Mouse (Mus musculus) C2C12 (cell line): ENCODE measurements around the gene Serpina9. TPM values are rescaled to one million over a fixed set of nuclear protein-coding genes. Genes with fewer than 3 reads are reported as not detected.

ENCODE experiments used
- H3K27me3 ChIP-seq: one replicate; pipeline ENCODE4 v1.6.1; 2011; ENCODE audit not compliant: control insufficient read depth, insufficient read depth, insufficient read length
- H3K36me3 ChIP-seq: one replicate; pipeline ENCODE4 v1.6.1; 2011; ENCODE audit not compliant: control insufficient read depth, insufficient read depth
- H3K4me3 ChIP-seq: one replicate; pipeline ENCODE4 v1.5.1; 2011; ENCODE audit warnings: mild to moderate bottlenecking, control low read depth; ENCODE audit not compliant: poor library complexity, insufficient read depth, severe bottlenecking
- H3K79me2 ChIP-seq: one replicate; pipeline ENCODE4 v1.6.1; 2011; ENCODE audit not compliant: control insufficient read depth, insufficient read depth
- H3K79me3 ChIP-seq: one replicate; pipeline ENCODE4 v1.6.1; 2011; ENCODE audit warnings: low read depth, control low read depth
- H3ac ChIP-seq: one replicate; pipeline ENCODE3; 2011; ENCODE audit warnings: low read depth; ENCODE audit not compliant: control insufficient read depth, insufficient read length
- CEBPB ChIP-seq: IDR thresholded peaks from one replicate; pipeline ENCODE4 v1.6.1; 2011; ENCODE audit warnings: low read depth, mild to moderate bottlenecking, control low read depth, moderate library complexity
- CTCF ChIP-seq: IDR thresholded peaks from one replicate; pipeline ENCODE4 v1.5.1; 2011; ENCODE audit not compliant: control insufficient read depth, insufficient read depth, insufficient read length
- FOSL1 ChIP-seq: IDR thresholded peaks from one replicate; pipeline ENCODE4 v1.8.0; 2011; ENCODE audit warnings: mild to moderate bottlenecking, low read length; ENCODE audit not compliant: poor library complexity, insufficient read depth, severe bottlenecking
- MAX ChIP-seq: IDR thresholded peaks from one replicate; pipeline ENCODE4 v1.6.1; 2011; ENCODE audit warnings: mild to moderate bottlenecking, control low read depth
- MYOD1 ChIP-seq: IDR thresholded peaks from one replicate; pipeline ENCODE4 v1.6.1; 2011; ENCODE audit warnings: low read depth; ENCODE audit not compliant: control insufficient read depth, insufficient read length
- MYOG ChIP-seq: IDR thresholded peaks from one replicate; pipeline ENCODE4 v1.6.1; 2011; ENCODE audit not compliant: control insufficient read depth, insufficient read length; ENCODE audit errors: extremely low read depth
- USF1 ChIP-seq: IDR thresholded peaks from one replicate; pipeline ENCODE4 v1.6.1; 2011; ENCODE audit warnings: low read depth, mild to moderate bottlenecking, control low read depth, moderate library complexity
- polyA plus RNA-seq: library from polyadenylated mRNA; unstranded; fragments of >200 nt; fragmentation: generic; extraction: Trizol; gene quantifications from one replicate; pipeline ENCODE4 v1.2.1, GENCODE M21; 2012; ENCODE audit warnings: missing spikeins

Gene Serpina9
- polyA plus RNA-seq, 1 experiment, result 0.01 TPM

DNA sequence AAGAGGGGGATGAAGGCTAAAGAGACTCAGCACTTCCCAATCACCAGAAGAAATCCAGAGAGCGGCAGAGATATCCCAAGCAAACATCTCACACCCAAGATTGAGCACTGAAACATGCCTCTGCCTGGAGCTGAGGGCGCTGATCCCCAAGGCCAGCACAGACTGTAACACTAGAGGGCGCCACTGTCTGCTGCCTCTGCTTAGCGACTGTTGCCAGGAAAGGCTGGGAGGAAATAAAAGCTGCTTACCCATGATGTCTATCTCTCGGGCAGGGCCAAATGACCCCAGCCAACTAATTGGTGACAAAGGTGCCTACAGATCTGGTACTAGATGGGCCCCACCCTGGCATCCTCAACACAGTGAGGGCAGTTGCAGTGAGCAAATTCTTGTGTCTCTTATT, 35.7 kb downstream of the Serpina9 start:
- no peak overlapping the region for H3K4me3 ChIP-seq
- H3K79me3 ChIP-seq, result no peaks in the 10 kb centered on the region
- peaks cover 9% of the 10 kb centered on the region for H3K27me3 ChIP-seq
- no peak overlapping the region for H3ac ChIP-seq
- H3K79me2 ChIP-seq, result no peaks in the 10 kb centered on the region
- H3K36me3 ChIP-seq, result no peaks in the 10 kb centered on the region
- TF ChIP-seq CTCF (peak; percentile 58), MAX (no peak)

GRCm38 (mm10) chr12:103977060-103977459, 36.5 kb downstream of the Serpina9 start:
- H3ac ChIP-seq, result no peak overlapping the region
- peaks cover 9% of the 10 kb centered on the region for H3K27me3 ChIP-seq
- no peaks in the 10 kb centered on the region for H3K36me3 ChIP-seq
- no peak overlapping the region for H3K4me3 ChIP-seq
- TF ChIP-seq MAX, result no peak
- no peak for TF ChIP-seq FOSL1
- no peak for TF ChIP-seq USF1
- no peak for TF ChIP-seq MYOG
- no peak for TF ChIP-seq MYOD1
- no peak for TF ChIP-seq CTCF
- TF ChIP-seq CEBPB, result no peak
- H3K79me3 ChIP-seq, result no peaks in the 10 kb centered on the region
- H3K79me2 ChIP-seq, result no peaks in the 10 kb centered on the region

- Histone ChIP-seq H3K27me3 (no peaks in the 10 kb centered on the region), H3K79me3 (no peaks in the 10 kb centered on the region), H3K79me2 (no peaks in the 10 kb centered on the region), H3K4me3 (no peak overlapping the region), H3K36me3 (no peaks in the 10 kb centered on the region), H3ac (no peak overlapping the region)
- TF ChIP-seq CEBPB, result no peak
- no peak for TF ChIP-seq MAX
- TF ChIP-seq FOSL1, result no peak
- no peak for TF ChIP-seq MYOG
- no peak for TF ChIP-seq CTCF
- TF ChIP-seq MYOD1, result no peak
- no peak for TF ChIP-seq USF1
These were observed 42.5 kb downstream of the Serpina9 start for GRCm38 (mm10) chr12:103971080-103971479.

- H3K27me3 ChIP-seq, result no peaks in the 10 kb centered on the region
- H3K79me2 ChIP-seq, result no peaks in the 10 kb centered on the region
- no peaks in the 10 kb centered on the region for H3K36me3 ChIP-seq
- H3ac ChIP-seq, result no peak overlapping the region
- no peaks in the 10 kb centered on the region for H3K79me3 ChIP-seq
- no peak for TF ChIP-seq CTCF
- TF ChIP-seq MYOD1, result no peak
- TF ChIP-seq MAX, result no peak
- no peak for TF ChIP-seq USF1
- TF ChIP-seq FOSL1, result no peak
- TF ChIP-seq MYOG, result no peak
- no peak for TF ChIP-seq CEBPB
- no peak overlapping the region for H3K4me3 ChIP-seq
These were observed 43.9 kb downstream of the Serpina9 start for GRCm38 (mm10) chr12:103969577-103970116.

DNA sequence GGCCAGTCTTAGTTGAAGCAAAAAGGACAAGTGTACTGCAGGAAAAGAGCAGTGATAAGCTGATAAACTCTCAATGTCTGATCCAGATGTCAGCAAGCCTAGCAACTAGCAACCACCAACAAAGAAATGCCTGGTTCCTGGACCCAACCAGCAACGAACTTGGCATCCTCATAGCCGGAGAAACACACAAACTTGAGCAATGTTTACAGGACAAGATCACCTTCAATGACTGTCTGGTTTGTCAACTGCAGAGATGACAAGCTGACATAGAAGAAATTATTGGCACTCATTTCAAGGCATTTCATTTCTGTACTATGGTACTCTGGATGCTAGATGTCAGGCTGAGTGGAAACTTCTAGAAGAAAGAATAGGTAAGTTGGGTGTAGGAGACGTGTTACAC, 46.8 kb downstream of the Serpina9 start:
- H3ac ChIP-seq, result no peak overlapping the region
- H3K4me3 ChIP-seq, result no peak overlapping the region
- TF ChIP-seq MYOD1 (no peak), USF1 (no peak), MYOG (no peak), MAX (no peak), FOSL1 (no peak), CEBPB (no peak), CTCF (no peak)
- H3K36me3 ChIP-seq, result no peaks in the 10 kb centered on the region
- no peaks in the 10 kb centered on the region for H3K79me3 ChIP-seq
- no peaks in the 10 kb centered on the region for H3K27me3 ChIP-seq
- H3K79me2 ChIP-seq, result no peaks in the 10 kb centered on the region

DNA sequence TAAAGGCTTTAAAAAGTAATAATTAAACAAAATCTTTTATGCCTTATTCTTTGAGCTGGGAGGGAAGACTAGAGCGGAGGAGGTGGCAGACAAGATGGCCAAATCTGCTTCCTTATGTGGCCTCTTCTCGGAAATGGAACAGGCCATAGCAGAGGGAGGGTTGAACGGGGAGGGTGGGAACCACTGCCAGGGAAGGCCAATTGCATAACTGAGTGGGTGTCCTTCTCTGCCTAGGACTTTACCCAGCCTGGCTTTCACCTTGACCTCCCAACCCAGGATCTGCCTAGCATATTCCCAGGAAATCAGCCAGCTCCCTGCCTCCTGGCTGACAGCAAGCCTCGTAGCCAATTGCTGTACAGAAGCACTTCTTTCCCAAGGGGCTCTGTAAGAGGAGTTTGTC, 50.3 kb downstream of the Serpina9 start:
- TF ChIP-seq MYOD1 (no peak), CTCF (no peak), FOSL1 (no peak), MYOG (no peak), CEBPB (no peak), USF1 (no peak), MAX (no peak)
- no peak overlapping the region for H3K4me3 ChIP-seq

More for the DNA sequence above, 50.3 kb downstream of the Serpina9 start:
- Histone ChIP-seq H3K79me2 (no peaks in the 10 kb centered on the region), H3K79me3 (no peaks in the 10 kb centered on the region), H3K36me3 (no peaks in the 10 kb centered on the region), H3K27me3 (no peaks in the 10 kb centered on the region), H3ac (no peak overlapping the region)
